Mouse (Mus musculus) forebrain, embryonic 16.5 days (tissue): ENCODE data around the gene Cntn6. TPM values are rescaled to one million over a fixed set of nuclear protein-coding genes. Genes with fewer than 3 reads are reported as not detected.
A peak's percentile ranks its signal among the peaks of the same experiment; 100 is the strongest.

Experiments used
- ATAC-seq: fragments of 200-750 bp; cut with Nextera tagmentation; 2 replicates; pipeline ENCODE4 v1.8.0; 2017; ENCODE audit warnings: mild to moderate bottlenecking, moderate library complexity
- H3K27ac ChIP-seq: fragments of 300-500 bp; sonication (generic); 2 replicates; pipeline ENCODE4 v1.5.1; 2014; ENCODE audit warnings: low read length, control low read depth
- H3K27me3 ChIP-seq: fragments of 300-500 bp; sonication (generic); replicated peaks from 2 replicates; pipeline ENCODE4 v1.6.1; 2014; ENCODE audit warnings: low read length; ENCODE audit not compliant: control insufficient read depth, insufficient read depth
- H3K36me3 ChIP-seq: fragments of 300-500 bp; sonication (generic); 2 replicates; pipeline ENCODE4 v1.6.1; 2014; ENCODE audit not compliant: control insufficient read depth, insufficient read depth
- H3K4me1 ChIP-seq: fragments of 300-500 bp; sonication (generic); replicated peaks from 2 replicates; pipeline ENCODE4 v1.6.1; 2014; ENCODE audit warnings: low read length; ENCODE audit not compliant: control insufficient read depth, insufficient read depth
- H3K4me2 ChIP-seq: fragments of 300-500 bp; sonication (generic); 2 replicates; pipeline ENCODE4 v1.6.1; 2014; ENCODE audit warnings: mild to moderate bottlenecking, low read length, control low read depth
- H3K4me3 ChIP-seq: fragments of 300-500 bp; sonication (generic); replicated peaks from 2 replicates; pipeline ENCODE4 v1.5.1; 2014; ENCODE audit warnings: mild to moderate bottlenecking, low read length, control low read depth
- H3K9ac ChIP-seq: fragments of 300-500 bp; sonication (generic); replicated peaks from 2 replicates; pipeline ENCODE4 v1.6.1; 2014; ENCODE audit warnings: low read depth, low read length, control low read depth
- H3K9me3 ChIP-seq: fragments of 300-500 bp; sonication (generic); 2 replicates; pipeline ENCODE4 v1.6.1; 2016; ENCODE audit warnings: low read length; ENCODE audit not compliant: control insufficient read depth
- WGBS: fragments of 180-500 bp; shearing (Covaris S2); extraction: QIAGEN DNeasy Blood & Tissue Kit; methylation state at CpG from one replicate; pipeline ENCODE4 v1.1.7; 2014; 5-methylcytosine and 5-hydroxymethylcytosine counted together
- polyA plus RNA-seq: library from polyadenylated mRNA; unstranded; fragments of >200 nt; fragmentation: Nextera tagmentation; extraction: Ambion mirVana; gene quantifications from 2 replicates; pipeline ENCODE4 v1.2.1, GENCODE M21; 2015

The Cntn6 gene
- polyA plus RNA-seq, 1 experiment from 2014 or later, result 8.9 TPM

GRCm38 (mm10) chr6:104688439-104689125, 196.0 kb downstream of the Cntn6 start:
- Histone ChIP-seq H3K36me3 (no peaks in the 10 kb centered on the region), H3K4me3 (no peak overlapping the region), H3K9me3 (no peaks in the 10 kb centered on the region), H3K9ac (no peak overlapping the region), H3K4me1 (no peaks in the 10 kb centered on the region), H3K4me2 (no peak overlapping the region), H3K27ac (no peak overlapping the region), H3K27me3 (no peaks in the 10 kb centered on the region)
- 79% methylated on average over 6 of the region's 6 CpGs for WGBS
- ATAC-seq, result no peak

- H3K27ac ChIP-seq, result no peak overlapping the region
- H3K4me1 ChIP-seq, result no peaks in the 10 kb centered on the region
- ATAC-seq, result peak; percentile 45; the same call in 1 of the 2 replicates
- no peaks in the 10 kb centered on the region for H3K9me3 ChIP-seq
- no peak overlapping the region for H3K9ac ChIP-seq
- H3K4me2 ChIP-seq, result no peak overlapping the region
- H3K36me3 ChIP-seq, result no peaks in the 10 kb centered on the region
- H3K27me3 ChIP-seq, result no peaks in the 10 kb centered on the region
- 17% methylated on average over 1 of the region's 1 CpGs for WGBS
- no peak overlapping the region for H3K4me3 ChIP-seq
These were observed 236.0 kb downstream of the Cntn6 start for GRCm38 (mm10) chr6:104728571-104728970.

GRCm38 (mm10) chr6:104734256-104734655, 241.7 kb downstream of the Cntn6 start:
- no peak overlapping the region for H3K4me3 ChIP-seq
- no peak for ATAC-seq
- H3K27me3 ChIP-seq, result no peaks in the 10 kb centered on the region
- no peak overlapping the region for H3K9ac ChIP-seq
- no peak overlapping the region for H3K27ac ChIP-seq
- H3K4me2 ChIP-seq, result no peak overlapping the region
- 93% methylated on average over 1 of the region's 1 CpGs for WGBS
- H3K9me3 ChIP-seq, result no peaks in the 10 kb centered on the region
- no peaks in the 10 kb centered on the region for H3K36me3 ChIP-seq
- no peaks in the 10 kb centered on the region for H3K4me1 ChIP-seq

GRCm38 (mm10) chr6:104738999-104739398, 246.4 kb downstream of the Cntn6 start:
- Histone ChIP-seq H3K4me3 (no peak overlapping the region), H3K27me3 (no peaks in the 10 kb centered on the region), H3K9ac (no peak overlapping the region), H3K36me3 (no peaks in the 10 kb centered on the region), H3K4me2 (no peak overlapping the region), H3K27ac (no peak overlapping the region), H3K4me1 (no peaks in the 10 kb centered on the region), H3K9me3 (no peaks in the 10 kb centered on the region)
- ATAC-seq, result no peak
- 91% methylated on average over 4 of the region's 4 CpGs for WGBS

- Histone ChIP-seq H3K9ac (no peak overlapping the region), H3K4me2 (no peak overlapping the region), H3K36me3 (no peaks in the 10 kb centered on the region), H3K4me3 (no peak overlapping the region), H3K4me1 (no peaks in the 10 kb centered on the region), H3K9me3 (no peaks in the 10 kb centered on the region), H3K27me3 (no peaks in the 10 kb centered on the region), H3K27ac (no peak overlapping the region)
- ATAC-seq, result no peak
These were observed 265.5 kb downstream of the Cntn6 start for GRCm38 (mm10) chr6:104758125-104758524.

- WGBS, result 45% methylated on average over 3 of the region's 3 CpGs
- ATAC-seq, result no peak
- Histone ChIP-seq H3K27me3 (no peaks in the 10 kb centered on the region), H3K4me2 (no peak overlapping the region), H3K9me3 (no peaks in the 10 kb centered on the region), H3K4me1 (no peaks in the 10 kb centered on the region), H3K4me3 (no peak overlapping the region), H3K9ac (no peak overlapping the region), H3K27ac (no peak overlapping the region), H3K36me3 (no peaks in the 10 kb centered on the region)
These were observed 268.6 kb downstream of the Cntn6 start for GRCm38 (mm10) chr6:104761226-104761625.

GRCm38 (mm10) chr6:104783891-104784290, 291.3 kb downstream of the Cntn6 start:
- H3K9ac ChIP-seq, result no peak overlapping the region
- no peaks in the 10 kb centered on the region for H3K9me3 ChIP-seq
- ATAC-seq, result no peak
- H3K4me3 ChIP-seq, result no peak overlapping the region
- H3K27me3 ChIP-seq, result no peaks in the 10 kb centered on the region
- H3K4me1 ChIP-seq, result no peaks in the 10 kb centered on the region
- 89% methylated on average over 3 of the region's 3 CpGs for WGBS
- H3K4me2 ChIP-seq, result no peak overlapping the region
- H3K36me3 ChIP-seq, result no peaks in the 10 kb centered on the region
- H3K27ac ChIP-seq, result no peak overlapping the region

- Histone ChIP-seq H3K4me1 (no peaks in the 10 kb centered on the region), H3K9ac (no peak overlapping the region), H3K9me3 (no peaks in the 10 kb centered on the region), H3K27ac (no peak overlapping the region), H3K4me3 (no peak overlapping the region), H3K27me3 (no peaks in the 10 kb centered on the region), H3K36me3 (no peaks in the 10 kb centered on the region), H3K4me2 (no peak overlapping the region)
- 58% methylated on average over 2 of the region's 2 CpGs for WGBS
- ATAC-seq, result no peak
These were observed 294.9 kb downstream of the Cntn6 start for GRCm38 (mm10) chr6:104787502-104787901.

- peak; percentile 78 for ATAC-seq
- H3K4me3 ChIP-seq, result no peak overlapping the region
- H3K27me3 ChIP-seq, result no peaks in the 10 kb centered on the region
- 27% methylated on average over 4 of the region's 4 CpGs for WGBS
- no peak overlapping the region for H3K9ac ChIP-seq
- H3K4me1 ChIP-seq, result no peaks in the 10 kb centered on the region
- H3K36me3 ChIP-seq, result no peaks in the 10 kb centered on the region
- H3K27ac ChIP-seq, result no peak overlapping the region
- H3K9me3 ChIP-seq, result no peaks in the 10 kb centered on the region
- no peak overlapping the region for H3K4me2 ChIP-seq
These were observed 315.9 kb downstream of the Cntn6 start for GRCm38 (mm10) chr6:104808526-104808925.

- H3K27ac ChIP-seq, result no peak overlapping the region
- no peaks in the 10 kb centered on the region for H3K4me1 ChIP-seq
- H3K9me3 ChIP-seq, result no peaks in the 10 kb centered on the region
- WGBS, result 85% methylated on average over 2 of the region's 2 CpGs
- no peak for ATAC-seq
- no peak overlapping the region for H3K4me2 ChIP-seq
- H3K36me3 ChIP-seq, result no peaks in the 10 kb centered on the region
- no peak overlapping the region for H3K4me3 ChIP-seq
- H3K9ac ChIP-seq, result no peak overlapping the region
- H3K27me3 ChIP-seq, result no peaks in the 10 kb centered on the region
These were observed 323.0 kb downstream of the Cntn6 start for GRCm38 (mm10) chr6:104815610-104816009.
